Mouse (Mus musculus): ENCODE measurements around the gene Tssk6.

Tssk6 gene

DNA sequence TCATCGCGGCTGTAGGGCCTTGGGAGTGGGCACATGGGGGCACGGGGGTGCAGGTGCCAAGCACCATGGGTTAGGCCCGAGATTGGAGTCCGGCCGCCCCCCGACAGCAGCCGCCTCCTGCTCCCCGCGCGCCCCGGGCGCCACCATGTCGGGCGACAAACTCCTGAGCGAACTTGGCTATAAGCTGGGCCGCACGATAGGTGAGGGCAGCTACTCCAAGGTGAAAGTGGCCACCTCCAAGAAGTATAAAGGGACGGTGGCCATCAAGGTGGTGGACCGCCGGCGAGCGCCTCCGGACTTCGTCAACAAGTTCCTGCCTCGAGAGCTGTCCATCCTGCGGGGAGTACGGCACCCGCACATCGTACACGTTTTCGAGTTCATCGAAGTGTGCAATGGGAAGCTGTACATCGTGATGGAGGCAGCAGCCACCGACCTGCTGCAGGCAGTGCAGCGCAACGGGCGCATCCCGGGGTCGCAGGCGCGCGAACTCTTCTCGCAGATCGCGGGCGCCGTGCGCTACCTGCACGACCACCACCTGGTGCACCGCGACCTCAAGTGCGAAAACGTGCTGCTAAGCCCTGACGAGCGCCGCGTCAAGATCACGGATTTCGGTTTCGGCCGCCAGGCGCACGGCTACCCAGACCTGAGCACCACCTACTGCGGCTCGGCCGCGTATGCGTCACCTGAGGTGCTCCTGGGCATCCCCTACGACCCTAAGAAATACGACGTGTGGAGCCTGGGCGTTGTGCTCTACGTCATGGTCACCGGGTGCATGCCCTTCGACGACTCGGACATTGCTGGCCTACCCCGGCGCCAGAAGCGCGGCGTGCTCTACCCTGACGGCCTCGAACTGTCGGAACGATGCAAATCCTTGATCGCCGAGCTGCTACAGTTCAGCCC is at the start of gene Tssk6, which contains the start of the genes Ndufa13 and Yjefn3:
TSS of gene Tssk6 (plus strand) at position 22 of the 900 bp plus-strand sequence.
TSS of gene Ndufa13 (minus strand) at position 396 of the 900 bp plus-strand sequence.
TSS of gene Yjefn3 (minus strand) at position 550 of the 900 bp plus-strand sequence.
- no peak for DNase-seq (ENCODE audit: low spot score)

GRCm38 (mm10) chr8:69853869-69854268 is 48.1 kb upstream of the Tssk6 start:
- no peak for DNase-seq (ENCODE audit: low spot score)

DNA sequence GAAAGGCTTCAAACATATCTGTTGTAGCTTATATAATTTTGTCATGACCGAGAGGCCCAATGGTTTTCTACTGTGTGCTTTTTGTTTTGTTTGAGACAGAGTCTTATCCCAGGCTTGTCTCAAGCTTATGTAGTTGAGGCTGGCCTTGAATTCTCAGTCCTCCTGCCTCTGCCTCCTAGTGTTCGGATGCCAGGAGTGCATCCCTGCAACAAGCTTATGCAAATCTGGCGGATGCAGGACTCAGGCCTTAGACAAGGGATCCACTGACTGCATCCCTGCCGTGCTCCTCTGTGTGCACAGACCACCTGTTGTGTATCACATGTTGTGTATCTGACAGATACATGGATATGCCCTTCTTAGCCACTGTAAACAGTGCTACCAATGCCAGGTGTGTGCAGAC is 41.2 kb upstream of the Tssk6 start:
- no peak for DNase-seq (ENCODE audit: low spot score)

DNA sequence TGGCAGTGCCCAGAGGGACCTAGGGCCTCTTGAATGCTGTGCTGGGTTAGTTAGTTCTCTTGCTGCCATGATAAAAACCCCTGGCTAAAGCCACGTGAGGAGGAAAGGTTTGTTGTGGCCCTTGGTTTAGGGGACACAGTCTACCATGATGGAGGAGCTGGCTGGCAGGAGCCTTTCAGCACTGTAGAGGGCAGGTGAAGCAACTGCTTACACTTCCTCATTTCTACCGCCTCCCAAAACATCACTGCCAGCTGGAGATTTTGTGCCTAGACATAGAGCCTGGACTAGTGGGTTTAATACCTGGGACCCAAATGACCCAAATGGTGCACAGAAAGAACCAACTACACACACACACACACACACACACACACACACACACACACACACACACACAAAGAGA is 40.7 kb upstream of the Tssk6 start:
- DNase-seq (ENCODE audit: low spot score), result no peak

DNA sequence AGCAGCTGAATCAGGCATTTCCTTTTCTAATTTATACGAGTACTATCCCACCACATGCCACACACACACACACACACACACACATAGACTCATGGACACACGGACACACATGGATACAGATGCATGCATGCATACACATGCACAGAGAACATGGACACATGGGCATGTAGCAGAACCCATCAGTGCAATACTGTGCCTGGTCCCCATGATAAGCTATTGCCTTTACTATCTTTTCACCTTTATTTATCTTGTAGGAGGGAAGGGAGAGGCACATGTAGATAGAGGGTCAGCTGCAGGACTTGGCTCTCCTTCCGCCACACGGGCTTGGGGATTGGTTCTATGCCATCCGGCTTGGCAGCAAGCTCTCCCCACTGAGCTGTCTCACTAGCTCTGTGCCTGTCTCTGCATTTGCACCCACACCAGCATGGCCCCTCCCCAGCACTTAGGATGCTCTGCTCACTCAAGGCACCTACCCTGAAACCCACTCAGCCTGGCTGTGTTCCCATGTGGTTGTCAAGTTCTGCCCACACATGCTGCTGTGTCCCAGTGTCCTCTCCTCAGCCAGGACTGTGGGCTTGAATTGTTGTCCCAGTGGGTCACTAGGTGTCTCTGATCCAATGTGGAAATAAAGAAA is 38.5 kb upstream of the Tssk6 start:
- DNase-seq (ENCODE audit: low spot score), result no peak

DNA sequence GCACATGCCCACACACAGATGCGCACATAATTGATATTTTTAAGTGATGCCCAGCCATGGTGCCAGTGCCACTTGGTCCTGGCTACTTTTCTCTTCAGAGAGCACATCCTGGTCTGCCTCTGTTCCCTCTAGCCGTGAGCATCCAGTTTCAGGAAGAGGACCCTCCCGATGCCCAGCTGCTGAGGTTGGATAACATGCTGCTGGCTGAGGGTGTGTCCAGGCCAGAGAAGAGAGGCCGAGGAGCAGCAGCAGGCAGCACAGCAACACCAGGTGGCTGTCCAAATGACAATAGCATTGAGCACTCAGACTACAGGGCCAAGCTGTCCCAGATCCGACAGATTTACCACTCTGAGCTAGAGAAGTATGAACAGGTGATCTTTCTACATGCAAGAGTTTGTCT is 37.8 kb upstream of the Tssk6 start:
- no peak for DNase-seq (ENCODE audit: low spot score)

DNA sequence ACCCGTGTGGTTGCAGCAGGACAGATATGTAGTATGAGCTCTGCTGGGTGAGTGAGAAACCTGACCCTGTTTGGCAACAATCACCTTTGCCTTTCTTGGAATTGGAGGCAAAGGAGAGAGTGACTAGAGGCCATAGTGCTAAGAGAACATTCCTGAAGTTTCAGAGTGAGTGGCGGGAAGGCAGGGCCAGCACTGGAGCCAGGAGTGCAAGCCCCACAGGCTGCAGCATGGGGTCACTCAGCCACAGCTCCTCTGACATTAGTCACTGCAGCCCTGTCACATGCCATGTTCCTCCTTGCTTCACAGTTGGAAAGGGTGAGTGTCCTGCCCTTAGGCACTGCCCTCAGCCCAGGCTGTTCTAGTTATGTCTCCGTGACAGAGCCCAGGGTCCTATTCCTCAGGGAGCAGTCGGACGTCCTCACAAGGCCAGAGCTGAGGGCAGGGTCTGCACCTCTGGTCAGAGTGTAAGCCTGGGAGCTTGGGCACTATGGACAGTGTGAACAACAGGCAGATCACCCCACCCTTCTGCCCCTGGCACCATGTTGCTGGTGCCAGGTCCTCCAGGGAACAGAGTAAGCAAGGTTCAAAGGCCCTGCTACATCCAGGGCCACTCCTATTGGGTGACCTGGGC is 34.2 kb upstream of the Tssk6 start:
- DNase-seq (ENCODE audit: low spot score), result no peak

GRCm38 (mm10) chr8:69870003-69870765 is 31.8 kb upstream of the Tssk6 start:
- no peak for DNase-seq (ENCODE audit: low spot score)

DNA sequence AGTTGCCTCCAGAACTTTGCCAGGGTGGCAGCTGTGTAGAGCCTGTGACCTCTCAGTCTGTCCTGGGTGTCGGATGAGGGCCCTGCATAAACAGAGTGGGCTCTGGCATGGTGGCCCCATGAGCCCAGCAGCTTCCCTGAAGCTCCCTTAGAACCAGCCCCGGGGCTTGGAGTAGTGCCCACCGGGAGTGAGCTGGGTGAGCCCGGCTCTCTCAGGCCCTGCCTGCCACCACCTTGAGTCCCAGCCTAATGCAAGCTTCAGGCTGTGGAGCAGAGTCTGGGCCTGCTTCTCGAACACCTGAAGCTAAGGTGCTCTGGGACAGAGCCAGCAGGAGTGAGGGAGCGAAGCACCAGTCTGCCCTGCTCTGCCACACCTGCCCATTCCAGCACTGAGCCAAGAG is 31.1 kb upstream of the Tssk6 start:
- DNase-seq (ENCODE audit: low spot score), result no peak

DNA sequence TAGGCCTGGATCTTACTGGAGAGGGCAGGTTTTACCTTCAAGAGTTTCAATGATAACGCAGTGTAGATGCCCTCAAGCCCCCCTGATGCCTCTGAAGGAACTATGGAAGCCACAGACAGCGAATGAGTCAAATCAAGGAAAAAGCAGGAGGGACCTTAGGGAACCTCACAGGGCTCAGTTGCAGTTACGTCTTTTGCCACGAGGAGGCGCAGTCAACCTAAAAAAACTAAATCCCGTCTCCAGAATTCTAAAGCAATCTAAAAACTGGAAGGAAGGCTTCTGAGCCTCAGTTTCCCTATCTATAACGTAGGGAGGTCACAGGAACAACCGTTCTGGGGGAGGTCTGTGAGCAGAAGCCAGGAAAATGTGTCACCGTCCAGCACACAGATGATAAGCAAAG is 27.8 kb upstream of the Tssk6 start:
- peak; percentile 57 for DNase-seq (ENCODE audit: low spot score)

GRCm38 (mm10) chr8:69874654-69875053 is 27.3 kb upstream of the Tssk6 start:
- DNase-seq (ENCODE audit: low spot score), result no peak

GRCm38 (mm10) chr8:69876097-69876496 is 25.9 kb upstream of the Tssk6 start:
- no peak for DNase-seq (ENCODE audit: low spot score)

DNA sequence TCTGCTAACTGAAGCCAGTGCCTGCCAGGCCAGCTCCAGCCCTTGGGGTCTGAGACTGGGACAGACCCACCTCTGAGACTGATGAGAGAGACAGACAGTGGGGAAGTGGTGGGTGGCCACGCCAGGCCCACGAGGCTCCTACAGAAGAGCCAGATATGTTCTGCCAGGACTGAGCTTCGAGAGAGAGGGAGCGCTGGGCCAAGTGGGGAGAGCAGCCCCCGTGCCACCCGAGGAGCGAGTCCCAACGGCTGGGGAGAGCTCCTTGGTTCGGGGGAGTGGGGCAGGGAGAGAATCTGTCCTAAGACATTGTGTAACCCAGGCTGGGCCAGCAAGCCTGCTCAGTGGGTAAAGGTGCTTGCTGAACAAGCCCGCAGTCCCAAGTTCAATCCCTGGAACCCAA is 25.0 kb upstream of the Tssk6 start:
- no peak for DNase-seq (ENCODE audit: low spot score)

GRCm38 (mm10) chr8:69877396-69877795 is 24.6 kb upstream of the Tssk6 start:
- no peak for DNase-seq (ENCODE audit: low spot score)

DNA sequence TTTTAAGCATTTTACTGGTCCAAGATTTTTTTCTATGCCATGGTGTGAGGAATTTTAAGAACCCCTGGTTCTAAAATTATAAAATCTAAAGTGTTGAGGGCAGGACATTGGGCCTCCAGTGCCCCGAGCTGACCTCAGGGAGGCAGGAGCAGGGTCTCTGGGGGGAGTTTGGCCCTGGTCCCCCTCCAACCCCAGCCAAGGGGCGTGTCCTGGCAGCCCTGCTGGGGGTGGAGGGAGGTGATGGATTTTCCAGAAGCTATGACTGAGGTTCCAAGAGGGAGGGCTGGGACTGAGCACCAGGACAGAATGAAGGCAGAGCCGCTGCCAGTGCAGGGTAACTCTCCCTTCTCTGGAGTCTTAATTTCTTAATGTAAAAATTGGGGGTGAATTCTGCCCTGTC is 24.0 kb upstream of the Tssk6 start:
- no peak for DNase-seq (ENCODE audit: low spot score)

- no peak for DNase-seq (ENCODE audit: low spot score)
Observed at GRCm38 (mm10) chr8:69879678-69880077, 22.3 kb upstream of the Tssk6 start.

- DNase-seq (ENCODE audit: low spot score), result no peak
Observed at GRCm38 (mm10) chr8:69880841-69881240, 21.1 kb upstream of the Tssk6 start.

GRCm38 (mm10) chr8:69881261-69881865 is 20.6 kb upstream of the Tssk6 start:
- DNase-seq (ENCODE audit: low spot score), result no peak

DNA sequence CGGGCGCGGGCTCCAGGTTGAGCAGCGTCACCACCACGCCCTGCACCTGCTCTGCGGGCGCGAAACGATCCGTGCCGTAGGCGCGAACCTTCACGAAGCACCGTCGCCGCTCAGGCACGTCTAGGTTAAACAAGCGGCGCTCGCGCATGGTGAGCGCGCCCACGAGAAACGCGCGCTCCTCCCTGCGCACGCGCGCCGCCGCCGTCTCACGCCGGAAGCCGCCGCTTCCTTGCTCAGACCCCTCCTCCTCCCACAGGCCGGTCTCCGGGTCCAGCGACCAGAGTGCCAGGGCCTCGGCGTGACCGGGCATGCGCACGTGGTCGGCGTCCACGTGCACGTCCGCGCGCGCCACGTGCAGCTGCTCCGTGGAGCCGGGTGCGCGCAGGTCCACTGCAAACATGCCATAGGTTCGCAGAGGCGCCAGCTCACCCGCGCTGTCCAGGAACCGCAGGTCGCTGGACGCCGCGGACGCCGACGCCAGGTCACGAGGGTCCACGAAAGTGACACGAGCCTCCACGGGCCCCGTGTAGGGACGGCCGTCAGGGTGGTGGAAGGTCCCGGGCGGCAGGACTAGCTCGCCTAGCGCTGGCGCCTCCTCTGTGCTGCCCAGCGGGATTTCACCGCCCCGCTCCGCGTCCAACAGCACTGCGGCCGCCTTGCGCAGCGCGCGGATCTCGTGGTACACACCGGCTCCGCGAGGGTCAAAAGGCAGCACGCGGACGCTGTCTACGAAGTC is 19.8 kb upstream of the Tssk6 start:
- DNase-seq (ENCODE audit: low spot score), result peak; percentile 48

GRCm38 (mm10) chr8:69882833-69883600 is 19.0 kb upstream of the Tssk6 start:
- no peak for DNase-seq (ENCODE audit: low spot score)

All from lung, postnatal 25 days (tissue).